Mouse (Mus musculus): ENCODE data around the gene Psme4.
"Not testable (repeated sequence)": the region's sequence is repeated elsewhere in the genome, so short reads cannot be mapped to it uniquely, and the experiment has no call there.

Psme4 gene

DNA sequence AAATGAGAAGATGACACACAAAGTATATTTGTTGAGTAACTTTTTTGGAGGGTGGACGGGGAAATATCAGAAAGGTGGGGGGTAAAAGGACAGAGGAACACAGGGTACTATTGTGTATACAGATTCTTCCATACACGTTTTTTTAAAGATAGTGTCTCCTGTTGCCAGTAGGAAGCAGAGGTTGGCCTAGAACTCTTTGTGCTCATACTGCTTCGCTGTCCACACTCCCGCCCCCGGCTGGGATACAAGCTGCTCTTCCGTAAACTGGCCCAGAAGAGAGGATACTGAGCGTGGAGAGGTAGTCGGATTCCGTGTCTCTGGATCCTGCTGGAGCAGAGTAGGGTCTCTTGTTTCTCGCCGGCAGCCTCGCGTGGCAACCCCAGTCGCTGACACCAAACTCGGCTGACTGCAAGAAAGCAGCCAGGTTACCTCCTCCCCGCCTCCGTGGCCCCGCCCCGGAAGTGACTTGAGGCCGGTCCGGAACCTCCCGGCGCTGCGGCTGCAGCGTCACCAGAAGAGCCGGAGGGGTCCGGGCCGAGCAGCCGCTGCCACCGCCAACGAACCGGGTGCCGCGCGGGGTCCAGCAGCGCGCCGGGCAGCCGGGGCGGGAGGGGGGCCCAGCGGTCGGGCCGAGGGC is at the start of gene Psme4:
Psme4 (plus strand) TSS at position 460 of the 637 bp plus-strand sequence.
- peak; percentile 76 to 88 for DNase-seq (ENCODE audit: low read depth in 1 of 2, low spot score in 2 of 2)

DNA sequence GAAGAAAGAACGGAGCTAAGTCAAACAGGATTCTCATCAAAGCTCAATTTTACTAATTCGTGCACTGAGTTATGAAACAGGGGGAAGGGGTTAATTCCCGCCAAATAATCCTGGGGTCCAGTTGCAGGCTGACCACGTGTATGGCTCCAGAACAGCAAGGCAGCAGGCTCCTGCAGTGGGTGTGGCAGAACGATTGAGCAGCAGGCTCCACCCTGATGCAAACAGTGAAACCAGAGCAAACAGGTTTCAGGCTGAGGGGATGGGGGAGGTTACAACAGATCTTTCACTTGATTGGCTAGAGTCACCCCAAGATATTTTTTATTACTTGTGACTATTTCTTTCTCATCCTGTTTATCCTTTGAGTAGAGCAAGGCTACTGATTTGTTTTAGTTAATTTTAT is 48.1 kb upstream of the Psme4 start:
- no peak for DNase-seq (ENCODE audit: low read depth in 1 of 2, low spot score in 2 of 2)

DNA sequence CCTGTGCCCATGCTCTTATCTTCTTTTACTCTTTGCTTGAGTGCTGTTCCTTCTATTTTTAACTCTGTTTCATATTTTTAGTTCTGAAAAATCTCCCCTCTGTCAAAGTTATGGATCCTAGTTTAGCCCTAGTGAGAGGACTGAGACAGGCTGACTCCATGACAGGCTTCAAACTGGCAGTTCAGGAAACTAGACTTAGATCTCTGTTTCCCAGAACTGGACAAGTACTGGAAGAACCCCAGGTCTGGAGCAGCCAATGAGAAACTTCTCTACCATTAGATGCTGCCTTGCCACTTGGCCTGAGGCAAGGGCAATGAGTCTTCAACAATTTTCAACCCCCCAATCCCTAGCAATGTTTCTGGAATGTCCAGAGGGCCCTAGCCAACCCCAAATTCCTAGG is 40.8 kb upstream of the Psme4 start:
- DNase-seq (ENCODE audit: low read depth in 1 of 2, low spot score in 2 of 2) = no peak

DNA sequence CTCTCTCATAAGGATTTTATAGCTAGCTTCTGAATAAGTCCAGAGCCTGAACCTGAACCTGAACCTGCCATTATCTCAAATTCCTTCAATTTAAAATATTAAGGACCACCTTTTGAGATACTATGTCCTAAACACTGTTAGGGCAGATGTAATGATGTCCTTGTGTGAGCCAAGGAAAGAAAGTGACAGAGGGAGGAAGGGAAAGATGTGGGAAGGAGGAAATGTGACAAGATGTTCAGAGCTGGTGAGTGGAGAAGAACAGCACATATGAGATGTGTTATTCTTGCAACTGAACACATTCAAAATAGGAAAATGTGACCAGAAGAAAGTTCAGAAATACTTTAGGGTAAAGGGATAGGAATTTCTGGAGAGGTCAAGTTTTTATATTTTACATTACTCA is 38.1 kb upstream of the Psme4 start:
- no peak for DNase-seq (ENCODE audit: low read depth in 1 of 2, low spot score in 2 of 2)

DNA sequence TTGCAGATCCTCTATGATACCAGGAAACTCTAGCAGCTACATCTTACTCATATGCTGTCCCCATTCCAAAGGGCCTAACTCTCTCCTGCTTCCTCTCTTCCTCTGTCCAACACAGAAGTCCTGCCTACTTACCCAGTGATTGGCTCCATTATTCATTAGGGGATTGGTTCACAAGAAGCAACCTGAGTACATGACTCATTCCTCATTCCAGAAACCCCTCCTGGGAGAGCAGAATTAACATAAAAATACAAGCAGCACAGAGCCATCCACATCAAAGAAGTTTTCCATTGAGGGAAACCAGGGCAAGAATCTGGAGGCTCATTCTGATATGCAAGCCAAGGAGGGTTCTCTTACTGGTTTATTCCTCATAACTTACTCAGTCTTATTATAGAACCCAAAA is 27.5 kb upstream of the Psme4 start:
- DNase-seq (ENCODE audit: low read depth in 1 of 2, low spot score in 2 of 2) = no peak

DNA sequence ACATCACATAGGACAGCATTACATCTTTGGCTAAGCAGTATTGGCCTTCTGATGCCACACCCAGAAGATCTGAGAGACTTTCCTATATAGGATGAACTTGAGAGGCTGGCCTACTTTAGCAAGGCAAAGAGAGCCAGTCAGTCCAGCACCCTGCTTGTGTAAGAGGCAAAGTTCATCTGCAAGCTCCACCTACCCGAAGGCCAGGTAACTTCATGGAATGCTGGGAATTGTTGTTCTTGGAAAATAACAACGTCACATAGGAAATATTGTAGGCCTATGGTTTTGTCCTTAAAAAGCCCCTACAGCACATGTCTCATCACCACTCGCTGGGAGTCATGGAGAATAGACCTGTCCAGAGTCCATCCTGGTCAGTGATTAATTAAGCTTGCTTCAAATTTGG is 22.6 kb upstream of the Psme4 start:
- no peak for DNase-seq (ENCODE audit: low read depth in 1 of 2, low spot score in 2 of 2)

DNA sequence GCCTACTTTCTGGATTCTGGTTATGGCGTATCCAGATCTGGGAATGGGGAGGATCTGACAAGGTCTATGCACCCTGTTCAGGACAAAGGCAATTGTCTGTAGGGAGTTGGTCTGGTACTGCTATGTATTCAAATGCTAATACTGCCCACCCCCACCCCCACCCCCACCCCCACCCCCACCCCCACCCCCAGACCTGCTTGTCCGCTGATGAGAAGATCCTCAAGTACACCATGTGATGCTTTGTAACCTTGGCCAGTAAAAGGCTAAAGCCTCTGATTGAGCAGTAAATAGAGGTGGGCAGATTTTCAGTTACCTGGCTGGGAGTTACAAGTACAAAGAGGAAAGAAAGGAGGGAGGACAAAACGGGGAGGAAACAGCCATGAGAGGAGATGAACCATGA is 21.9 kb upstream of the Psme4 start:
- DNase-seq (ENCODE audit: low read depth in 1 of 2, low spot score in 2 of 2) = no peak

DNA sequence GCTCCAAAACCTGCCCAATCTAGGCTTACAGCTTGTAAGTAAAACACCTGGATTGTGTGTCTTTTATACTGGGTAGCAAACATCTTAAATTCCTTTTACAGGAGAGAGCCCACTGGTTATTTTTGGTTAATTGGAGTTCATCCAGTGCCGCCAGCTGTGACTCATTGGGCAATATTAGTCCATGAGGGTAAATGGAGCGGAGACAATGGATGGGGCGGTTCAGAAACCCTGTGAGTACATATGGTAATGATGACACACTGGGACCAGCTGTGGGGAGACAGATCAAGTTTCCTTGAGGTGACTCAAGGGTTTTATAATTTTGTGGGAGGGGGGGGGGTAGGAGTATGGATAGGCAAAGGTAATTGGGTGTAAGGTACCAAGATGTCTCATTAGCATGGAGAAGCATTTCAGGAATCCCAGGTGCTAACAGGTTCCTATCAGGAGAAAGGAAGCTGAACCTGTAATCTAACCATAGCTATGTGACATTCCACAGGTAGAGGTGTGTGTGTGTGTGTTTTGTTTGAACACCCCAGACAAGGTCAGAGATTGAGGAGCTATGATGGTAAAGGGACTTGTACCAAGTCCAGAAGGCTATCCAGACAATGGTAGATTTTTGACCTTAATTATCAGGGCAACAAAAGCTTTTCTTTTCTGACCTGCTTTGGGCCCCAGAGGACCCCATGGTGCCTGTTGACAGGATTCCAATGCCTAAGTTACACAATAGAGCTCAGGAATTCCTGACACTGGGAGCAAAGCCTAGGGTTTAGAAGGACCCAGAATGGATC is 21.3 kb upstream of the Psme4 start:
- no peak for DNase-seq (ENCODE audit: low read depth in 1 of 2, low spot score in 2 of 2)

DNA sequence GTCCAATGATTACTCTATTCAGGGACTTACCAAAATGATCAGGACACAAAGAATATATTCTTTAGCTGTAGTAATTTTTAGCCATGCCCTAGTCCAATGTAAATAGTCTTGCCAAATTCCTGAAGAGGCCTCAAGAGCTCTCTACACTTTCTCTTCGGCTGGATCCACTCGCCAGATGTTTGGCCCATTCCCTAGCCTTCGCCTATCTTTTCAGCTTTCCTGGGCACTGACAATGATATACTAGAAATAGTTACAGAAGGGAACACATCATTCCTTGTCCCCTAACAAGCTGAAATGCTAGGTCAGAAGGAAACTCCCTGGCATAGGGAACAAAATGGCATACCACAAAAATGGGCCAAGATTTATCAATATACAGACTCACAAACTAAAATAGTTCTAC is 18.6 kb upstream of the Psme4 start:
- no peak for DNase-seq (ENCODE audit: low read depth in 1 of 2, low spot score in 2 of 2)

DNA sequence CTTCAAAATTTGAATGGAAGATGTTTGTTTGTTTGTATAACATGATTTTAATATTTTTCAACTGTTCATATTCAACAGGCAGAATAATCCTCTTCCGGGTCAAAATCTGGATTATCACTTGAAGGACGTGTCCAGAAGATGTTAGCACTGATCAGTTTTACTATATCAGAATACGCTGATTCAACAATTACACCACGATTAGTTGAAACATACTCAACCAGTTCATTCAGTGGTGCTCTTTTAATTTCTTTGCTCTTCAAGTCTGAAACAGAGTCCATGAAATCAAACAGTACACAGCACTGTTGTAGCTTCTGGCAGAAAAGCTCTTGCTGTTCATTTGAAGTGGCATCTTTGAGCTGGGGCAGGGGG is 17.1 kb upstream of the Psme4 start:
- not testable (repeated sequence) for DNase-seq (ENCODE audit: low read depth in 1 of 2, low spot score in 2 of 2)

DNA sequence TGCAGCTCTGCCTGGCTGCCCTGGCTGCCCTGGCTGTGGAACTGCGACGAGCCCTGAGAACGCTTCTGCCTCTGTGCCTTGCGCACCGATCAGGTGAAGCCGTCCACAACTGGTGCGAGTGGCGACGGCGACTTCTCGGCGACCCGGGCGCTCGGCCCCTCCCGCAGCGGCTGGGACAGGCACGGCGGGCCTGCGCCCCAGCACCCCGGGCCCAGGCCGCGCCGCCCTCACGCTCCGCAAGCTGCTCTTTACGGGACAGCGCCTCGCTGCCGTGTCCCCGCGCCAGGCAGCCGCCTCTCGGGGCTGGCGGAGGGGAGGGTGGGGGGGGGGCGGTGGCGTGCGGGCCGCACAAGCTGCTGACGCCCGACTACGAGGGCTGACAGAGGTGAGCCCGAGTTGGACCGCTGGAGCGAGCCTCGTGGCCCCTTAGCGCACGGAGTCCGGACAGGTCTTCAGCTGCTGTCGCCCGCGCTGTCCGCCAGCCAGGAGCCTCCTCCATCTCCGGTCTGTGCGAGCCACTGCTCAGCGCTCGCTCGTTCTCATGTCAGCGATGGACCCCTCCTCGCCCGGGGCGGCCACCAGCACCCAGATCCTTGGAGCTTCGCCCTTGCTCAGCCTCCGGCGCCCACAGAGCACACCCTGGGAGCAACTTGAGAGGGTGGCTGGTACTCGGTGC is 16.5 kb upstream of the Psme4 start:
- no peak for DNase-seq (ENCODE audit: low read depth in 1 of 2, low spot score in 2 of 2)

DNA sequence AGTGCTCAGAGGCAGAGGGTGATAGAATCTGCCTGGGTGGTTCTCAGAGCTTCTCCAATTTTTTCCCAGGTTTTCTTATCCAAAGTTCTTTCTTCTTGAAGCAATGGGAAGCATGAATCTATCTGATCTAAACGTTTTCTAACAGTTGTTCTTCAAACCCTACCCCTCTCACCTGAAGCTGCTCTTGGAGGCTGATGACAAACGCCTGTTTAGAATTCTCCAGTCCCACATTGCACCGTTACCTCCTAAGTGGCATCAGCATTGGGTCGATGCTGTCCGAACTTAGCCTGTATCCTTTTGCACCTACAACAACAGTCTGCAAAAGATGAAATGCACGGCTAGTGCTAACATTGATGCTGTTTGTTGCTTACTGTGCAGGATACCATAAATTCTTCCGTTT is 10.1 kb upstream of the Psme4 start:
- DNase-seq (ENCODE audit: low read depth in 1 of 2, low spot score in 2 of 2) = no peak

DNA sequence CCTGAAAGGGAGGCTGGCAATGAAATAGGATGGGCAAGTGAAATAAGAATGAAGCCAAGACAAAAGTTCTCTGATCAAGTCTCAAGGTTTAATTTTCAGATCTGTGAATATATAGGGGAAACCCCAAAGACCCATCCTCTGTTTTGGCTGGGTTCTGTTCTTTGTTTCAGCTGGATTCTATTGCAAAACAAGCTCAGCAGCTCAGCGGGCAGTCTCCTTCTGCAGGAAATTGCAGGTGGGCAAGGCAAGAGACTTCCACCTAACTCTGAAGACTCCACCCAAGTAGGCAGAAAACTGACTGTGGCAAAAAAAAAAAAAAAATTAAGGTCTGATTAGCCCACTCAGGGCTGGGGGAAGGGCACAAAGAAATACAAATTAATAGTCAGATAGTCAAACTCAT is 9.6 kb upstream of the Psme4 start:
- DNase-seq (ENCODE audit: low read depth in 1 of 2, low spot score in 2 of 2) = no peak

DNA sequence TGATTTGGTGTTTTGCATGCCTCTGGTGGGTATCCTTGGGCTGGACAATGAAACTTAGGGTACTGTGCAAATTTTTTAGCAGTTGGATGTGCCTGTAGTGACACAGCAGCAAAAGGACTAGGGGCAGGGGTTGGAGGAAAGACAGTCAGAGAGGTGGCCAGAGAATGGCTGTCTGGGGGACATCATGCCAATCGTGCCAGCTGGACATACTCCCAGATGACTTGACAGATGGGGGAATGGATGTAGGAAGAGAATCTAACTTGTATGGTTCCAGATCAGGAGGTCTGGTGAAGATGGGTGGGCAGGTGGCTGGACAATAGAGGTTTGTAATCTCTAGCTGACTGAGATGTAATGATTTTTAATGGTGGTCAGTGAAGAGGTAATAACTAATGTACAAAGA is 6.5 kb upstream of the Psme4 start:
- no peak for DNase-seq (ENCODE audit: low read depth in 1 of 2, low spot score in 2 of 2)

DNA sequence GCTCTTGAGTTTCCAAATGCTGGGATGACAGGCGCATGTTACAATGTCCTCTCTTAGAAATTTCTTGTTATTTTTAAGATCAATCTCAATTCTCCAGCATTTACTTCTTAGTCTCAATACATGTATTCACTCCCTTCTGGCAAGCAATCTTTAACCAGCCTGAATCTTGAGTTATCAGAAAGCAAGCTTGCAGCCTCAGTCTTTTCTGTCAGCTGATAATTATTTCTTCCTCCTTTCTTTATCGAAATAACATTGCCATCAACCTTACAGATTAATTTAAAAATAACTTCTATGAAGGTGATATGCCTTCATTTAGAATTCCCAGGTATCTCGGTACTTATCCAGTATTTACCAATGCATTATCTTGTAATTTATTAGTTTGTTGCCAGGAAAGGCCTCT is 709 bp upstream of the Psme4 start:
- no peak for DNase-seq (ENCODE audit: low read depth in 1 of 2, low spot score in 2 of 2)

DNA sequence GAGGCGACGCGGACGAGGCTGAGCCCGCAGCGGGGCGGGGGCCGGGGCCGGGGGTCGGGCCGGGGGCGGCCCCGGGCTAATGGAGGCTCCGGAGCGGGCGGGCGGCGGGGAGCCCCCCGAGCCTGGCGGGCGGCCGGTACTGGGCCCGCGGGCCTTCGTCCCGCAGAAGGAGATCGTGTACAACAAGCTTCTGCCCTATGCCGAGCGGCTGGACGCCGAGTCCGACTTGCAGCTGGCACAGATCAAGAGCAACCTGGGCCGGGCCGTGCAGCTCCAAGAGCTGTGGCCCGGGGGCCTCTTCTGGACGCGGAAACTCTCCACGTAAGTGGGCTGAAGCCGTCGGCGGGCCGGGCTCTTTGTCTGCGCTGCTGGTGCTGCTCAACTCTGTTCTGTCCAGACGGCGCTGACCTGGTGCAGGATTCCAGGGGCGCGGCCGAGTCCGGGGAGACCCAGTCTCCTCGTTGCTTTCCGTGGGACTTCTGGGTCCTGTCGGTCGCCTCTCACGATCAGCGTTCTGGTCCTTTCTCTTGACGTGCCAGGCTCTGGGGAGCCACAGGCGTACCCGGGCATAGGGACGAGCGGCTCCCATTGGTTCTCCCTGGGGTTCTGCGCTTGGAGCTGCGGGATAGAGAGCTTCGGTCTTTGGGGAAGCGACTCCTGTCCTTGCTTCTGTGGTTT is 517 bp downstream of the Psme4 start:
- DNase-seq (ENCODE audit: low read depth in 1 of 2, low spot score in 2 of 2) = peak; percentile 4 to 34

DNA sequence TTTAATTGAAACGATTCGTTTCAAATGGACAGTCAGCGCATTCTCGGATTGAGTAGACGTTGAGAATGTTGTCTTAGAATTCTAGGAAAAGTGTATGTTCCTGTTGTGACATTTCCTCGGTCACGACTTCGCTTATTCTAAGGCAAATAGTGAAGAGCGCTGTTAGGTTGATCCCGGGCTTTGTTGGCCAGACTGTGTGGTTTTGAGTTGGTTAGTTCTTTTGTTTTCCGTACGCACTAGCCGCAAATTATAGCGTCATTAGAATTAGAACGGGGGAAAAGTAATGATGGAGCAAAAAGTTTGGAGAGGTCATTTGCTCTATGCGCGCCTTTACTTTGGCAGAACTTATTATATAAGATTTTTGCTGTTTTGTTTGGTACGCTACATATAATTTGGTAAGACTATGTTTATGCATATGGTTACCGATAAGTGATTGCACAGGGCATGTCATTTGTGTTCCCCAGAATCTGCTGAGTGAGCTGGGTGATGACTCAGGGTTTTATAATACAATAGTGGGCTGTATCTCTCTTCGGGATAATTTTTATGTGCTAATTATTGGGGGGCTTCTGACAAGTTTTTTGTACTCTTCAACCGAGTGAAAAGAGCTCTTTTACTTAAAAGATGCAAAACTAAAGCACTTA is 1.4 kb downstream of the Psme4 start:
- DNase-seq (ENCODE audit: low read depth in 1 of 2, low spot score in 2 of 2) = no peak

DNA sequence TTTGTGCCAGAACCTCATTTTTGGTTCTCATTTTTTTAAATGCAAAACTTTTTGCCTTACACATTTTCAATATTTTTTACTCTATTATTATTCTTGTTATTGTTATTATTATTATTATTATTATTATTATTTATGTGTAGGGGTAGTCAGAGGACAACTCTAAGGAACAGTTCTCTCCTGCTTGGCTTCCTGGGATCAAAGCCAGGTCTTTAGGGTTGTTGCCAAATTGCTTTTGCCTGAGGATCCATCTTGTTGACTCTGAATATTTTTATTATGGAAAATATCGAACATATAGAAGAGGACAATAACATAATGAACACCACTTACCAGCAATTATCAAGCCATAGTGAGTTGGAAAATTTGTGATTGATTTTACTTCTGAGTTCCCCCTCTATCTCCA is 3.1 kb downstream of the Psme4 start:
- DNase-seq (ENCODE audit: low read depth in 1 of 2, low spot score in 2 of 2) = no peak

DNA sequence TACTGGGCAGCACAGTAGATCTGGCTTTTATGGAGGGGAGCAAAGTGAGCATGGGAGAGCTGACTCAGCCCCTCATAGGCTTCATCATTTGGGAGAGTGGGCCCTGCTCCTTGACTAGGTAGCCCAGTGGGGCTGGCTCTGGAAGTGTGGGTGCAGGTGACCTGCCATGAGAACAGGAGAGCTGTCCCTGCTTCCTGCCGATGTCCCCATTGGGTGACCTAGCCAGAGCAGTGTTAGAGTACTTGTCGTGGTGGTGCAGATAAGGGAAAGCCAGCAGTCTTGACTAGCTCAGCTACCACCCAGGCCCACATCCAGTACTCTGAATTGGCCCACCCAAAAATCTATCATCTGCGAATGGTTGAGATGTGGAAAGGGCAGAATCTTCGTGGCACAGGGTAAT is 6.0 kb downstream of the Psme4 start:
- no peak for DNase-seq (ENCODE audit: low read depth in 1 of 2, low spot score in 2 of 2)

DNA sequence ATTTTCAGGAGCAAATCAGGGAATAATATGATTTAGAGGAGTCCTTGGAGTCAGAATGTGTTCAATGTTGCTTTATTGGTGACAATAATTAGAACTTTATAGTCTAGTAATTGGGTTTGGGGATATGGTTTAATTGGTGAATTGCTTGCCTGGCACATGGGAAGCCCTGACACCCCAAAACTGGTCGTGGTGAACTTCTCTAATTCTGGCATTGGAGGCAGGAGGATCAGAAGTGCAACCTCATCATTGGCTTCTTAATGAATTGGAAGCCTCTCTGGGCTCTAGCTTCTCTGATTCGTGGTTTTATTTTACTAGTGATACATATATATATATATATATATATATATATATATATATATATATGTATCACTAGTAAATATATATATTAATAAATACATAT is 9.4 kb downstream of the Psme4 start:
- no peak for DNase-seq (ENCODE audit: low read depth in 1 of 2, low spot score in 2 of 2)

DNA sequence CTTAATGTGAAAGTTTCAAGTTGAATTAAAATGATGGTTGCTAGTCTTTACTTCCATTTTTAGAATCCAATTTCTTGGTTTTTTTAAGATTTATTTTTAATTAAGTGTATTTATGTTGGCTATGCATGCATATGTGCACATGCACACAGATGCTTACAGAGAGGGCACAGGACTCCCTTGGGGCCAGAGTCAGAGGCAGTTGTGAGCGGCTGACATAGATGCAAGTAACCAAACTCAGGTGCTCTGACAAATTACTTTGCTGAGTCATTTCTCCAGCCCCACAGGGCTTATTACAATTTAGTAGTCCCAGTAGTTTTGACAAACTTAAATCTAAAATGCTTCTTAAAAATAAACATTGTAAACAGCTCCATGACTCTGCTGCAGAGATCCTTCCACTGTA is 10.1 kb downstream of the Psme4 start:
- DNase-seq (ENCODE audit: low read depth in 1 of 2, low spot score in 2 of 2) = no peak

DNA sequence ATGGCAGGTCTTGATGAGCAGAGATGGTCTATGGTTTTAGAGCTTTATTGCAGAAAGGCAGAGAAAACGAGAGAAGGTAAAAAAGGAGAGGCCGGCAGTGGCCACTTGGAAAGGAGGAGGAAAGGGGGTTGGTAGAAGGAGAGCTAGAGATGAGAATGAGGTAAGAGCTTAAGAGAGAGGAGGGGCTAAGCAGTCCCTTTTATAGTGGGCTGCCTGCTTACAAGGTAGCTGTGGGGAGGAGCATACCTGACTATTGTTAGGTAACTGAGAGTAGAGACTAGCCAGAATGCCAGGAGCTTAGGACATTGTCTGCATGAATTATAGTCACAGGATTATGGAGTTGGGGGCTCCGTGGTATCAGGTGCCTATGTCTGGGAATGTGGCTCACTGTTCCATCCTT is 14.0 kb downstream of the Psme4 start:
- DNase-seq (ENCODE audit: low read depth in 1 of 2, low spot score in 2 of 2) = no peak

Measured in monocyte, adult 2 months (primary cell).